Mouse (Mus musculus) lung, postnatal 0 days (tissue): ENCODE measurements around the gene Hdgfl2.

Experiments
- CTCF ChIP-seq: IDR thresholded peaks from 2 replicates; pipeline ENCODE4 v1.5.1; 2016; ENCODE audit warnings: antibody characterized with exemption, mild to moderate bottlenecking
- EP300 ChIP-seq: IDR thresholded peaks from 2 replicates; pipeline ENCODE4 v1.6.1; 2016; ENCODE audit warnings: antibody characterized with exemption, mild to moderate bottlenecking, control low read depth

DNA sequence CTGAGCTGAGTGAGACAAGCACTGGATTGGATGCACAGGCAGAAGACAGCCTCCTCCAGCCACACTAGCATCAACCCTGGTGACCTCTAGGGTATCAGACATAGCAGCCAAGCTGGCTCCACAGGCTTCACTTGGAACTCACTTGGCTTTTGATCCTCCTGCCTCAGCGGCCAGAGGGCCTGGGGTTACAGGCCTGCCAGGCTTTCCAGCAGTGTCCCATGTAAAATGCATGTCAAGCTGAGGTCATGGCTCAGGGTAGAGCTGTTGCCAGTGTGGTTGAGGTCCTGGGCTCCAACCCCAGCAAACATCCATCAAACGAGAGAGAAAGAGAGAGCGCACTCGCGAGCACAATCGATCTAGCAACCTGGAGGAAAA, 44.7 kb upstream of the Hdgfl2 start:
- TF ChIP-seq CTCF, result no peak
- no peak for TF ChIP-seq EP300
